Mouse (Mus musculus): ENCODE data around the gene Fcgrt.

GRCm38 (mm10) chr7:45122561-45123185 is 19.0 kb upstream of the Fcgrt start:
- no peak for TF ChIP-seq ZC3H11A (IDR thresholded peaks at IDR 0.05; ENCODE audit: borderline replicate concordance, low read depth, low read length)
- TF ChIP-seq HCFC1 (IDR thresholded peaks at IDR 0.05; ENCODE audit: borderline replicate concordance, insufficient read depth, low read length) = no peak
- no peak for TF ChIP-seq ZNF384 (IDR thresholded peaks at IDR 0.05; ENCODE audit: low read depth, low read length)
- TF ChIP-seq CHD2 (IDR thresholded peaks at IDR 0.05; ENCODE audit: low read depth, low read length) = no peak
- TF ChIP-seq MAFK (IDR thresholded peaks at IDR 0.05; ENCODE audit: insufficient read depth, low read depth, low read length) = no peak

Measured in ES-E14 (cell line).